Mouse (Mus musculus) limb, embryonic 14.5 days (tissue): ENCODE results near the gene Mdfi. TPM values are rescaled to one million over a fixed set of nuclear protein-coding genes. Genes with fewer than 3 reads are reported as not detected.

Experiments used
- ATAC-seq: fragments of 200-750 bp; cut with Nextera tagmentation; 2 replicates; pipeline ENCODE4 v1.8.0; 2017; ENCODE audit warnings: low read depth, moderate number of reproducible peaks, moderate TSS enrichment; ENCODE audit not compliant: low FRiP score
- DNase-seq: peaks from one replicate; pipeline ENCODE4 v3.0.0-alpha.2; 2015; ENCODE audit warnings: low spot score
- H3K27ac ChIP-seq: fragments of 300-500 bp; sonication (generic); replicated peaks from 2 replicates; pipeline ENCODE4 v1.5.1; 2014; ENCODE audit warnings: low read depth, mild to moderate bottlenecking, low read length, moderate library complexity, mixed read lengths
- H3K27me3 ChIP-seq: fragments of 300-500 bp; sonication (generic); 2 replicates; pipeline ENCODE4 v1.6.1; 2014; ENCODE audit warnings: low read length, mixed read lengths; ENCODE audit not compliant: control insufficient read depth, insufficient read depth
- H3K36me3 ChIP-seq: fragments of 300-500 bp; sonication (generic); 2 replicates; pipeline ENCODE4 v1.6.1; 2014; ENCODE audit warnings: mild to moderate bottlenecking, low read length, moderate library complexity, mixed read lengths; ENCODE audit not compliant: control insufficient read depth, insufficient read depth
- H3K4me1 ChIP-seq: fragments of 300-500 bp; sonication (generic); 2 replicates; pipeline ENCODE4 v1.6.1; 2014; ENCODE audit warnings: antibody characterized with exemption, low read length, mixed read lengths; ENCODE audit not compliant: control insufficient read depth, insufficient read depth
- H3K4me2 ChIP-seq: fragments of 300-500 bp; sonication (generic); replicated peaks from 2 replicates; pipeline ENCODE4 v1.6.1; 2014; ENCODE audit warnings: low read depth, mild to moderate bottlenecking, low read length, moderate library complexity; ENCODE audit not compliant: severe bottlenecking
- H3K4me3 ChIP-seq: fragments of 300-500 bp; sonication (generic); replicated peaks from 2 replicates; pipeline ENCODE4 v1.5.1; 2014; ENCODE audit warnings: low read length
- H3K9ac ChIP-seq: fragments of 300-500 bp; sonication (generic); 2 replicates; pipeline ENCODE4 v1.6.1; 2014; ENCODE audit warnings: mild to moderate bottlenecking, low read depth, low read length, moderate library complexity; ENCODE audit not compliant: severe bottlenecking
- H3K9me3 ChIP-seq: fragments of 300-500 bp; sonication (generic); 2 replicates; pipeline ENCODE4 v1.6.1; 2016; ENCODE audit warnings: low read length; ENCODE audit not compliant: control insufficient read depth
- POLR2A ChIP-seq: fragments of 200-500 bp; IDR thresholded peaks from 2 replicates; pipeline ENCODE4 v1.8.0; 2012; ENCODE audit warnings: inconsistent platforms, mild to moderate bottlenecking, moderate library complexity, borderline replicate concordance; ENCODE audit not compliant: insufficient read depth, insufficient read length; ENCODE audit errors: extremely low read depth
- WGBS: fragments of 180-500 bp; shearing (Covaris S2); extraction: QIAGEN DNeasy Blood & Tissue Kit; methylation state at CpG from one replicate; pipeline ENCODE4 v1.1.7; 2014; 5-methylcytosine and 5-hydroxymethylcytosine counted together
- polyA plus RNA-seq, 2 experiments: library from polyadenylated mRNA; depleted of rRNA in 1 of 2; stranded (reverse) in 1 of 2; unstranded in 1 of 2; fragments of >200 nt; fragmentation: Nextera tagmentation in 1 of 2; extraction: Ambion mirVana in 1 of 2; gene quantifications; 2 replicates each; pipeline versions ENCODE4 v1.2.1 to v1.2.3; 2012 to 2014

Gene Mdfi
- polyA plus RNA-seq, 2 experiments: 57.5 to 281 TPM

DNA sequence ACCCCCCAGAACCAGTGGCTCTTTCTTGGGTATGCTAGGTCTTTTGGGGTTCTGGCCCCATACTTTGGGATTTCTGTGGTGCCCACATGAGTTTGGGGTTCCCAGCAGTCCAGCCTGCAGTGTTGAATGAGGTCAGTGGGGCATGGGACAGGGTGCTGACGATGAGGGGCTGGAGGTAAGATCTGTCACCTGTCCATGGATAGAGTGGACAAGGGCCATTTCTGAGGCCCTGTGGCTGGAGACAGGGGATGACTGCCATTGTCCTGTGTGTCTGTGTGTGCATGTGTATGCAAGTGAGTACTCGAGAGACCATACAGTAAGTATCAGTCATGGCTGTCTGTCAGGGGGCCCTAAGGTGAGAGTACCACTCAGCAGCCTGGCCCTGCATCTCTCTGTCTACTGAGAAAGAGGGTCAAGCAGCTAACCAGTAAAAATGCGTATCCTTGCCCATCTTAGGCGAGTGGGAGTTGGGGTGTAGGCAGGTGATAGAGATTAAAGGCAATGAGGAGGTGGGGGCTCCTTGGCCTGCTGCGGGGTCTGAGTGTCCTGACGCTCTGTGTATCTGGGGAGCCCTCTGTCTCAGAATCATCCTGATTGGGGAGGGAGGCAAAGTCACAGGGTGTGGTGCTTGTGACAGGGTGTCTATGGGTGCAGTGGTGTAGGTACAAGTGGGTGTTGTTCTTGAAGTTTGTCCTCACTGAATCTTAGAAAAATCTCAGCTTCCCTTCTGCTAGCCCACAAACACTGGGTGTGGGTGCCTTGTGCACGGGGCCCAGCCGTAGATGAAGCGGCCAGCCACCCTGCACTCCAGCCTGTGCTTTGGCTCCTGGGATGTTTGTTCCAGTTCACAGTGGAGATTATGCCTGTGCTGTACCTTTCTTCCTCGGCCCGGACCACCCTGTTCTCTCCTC lies 64.8 kb downstream of the Mdfi start:
- H3K4me2 ChIP-seq: no peak overlapping the region
- ATAC-seq (no peak), DNase-seq (no peak)
- no peak for TF ChIP-seq POLR2A
- 84% methylated on average over 11 of the region's 11 CpGs for WGBS
- H3K27ac ChIP-seq: no peak overlapping the region
- H3K9ac ChIP-seq: no peak overlapping the region
- no peak overlapping the region for H3K4me3 ChIP-seq
- no peaks in the 10 kb centered on the region for H3K36me3 ChIP-seq
- H3K27me3 ChIP-seq: no peaks in the 10 kb centered on the region
- no peaks in the 10 kb centered on the region for H3K9me3 ChIP-seq
- peaks cover 7% of the 10 kb centered on the region for H3K4me1 ChIP-seq

DNA sequence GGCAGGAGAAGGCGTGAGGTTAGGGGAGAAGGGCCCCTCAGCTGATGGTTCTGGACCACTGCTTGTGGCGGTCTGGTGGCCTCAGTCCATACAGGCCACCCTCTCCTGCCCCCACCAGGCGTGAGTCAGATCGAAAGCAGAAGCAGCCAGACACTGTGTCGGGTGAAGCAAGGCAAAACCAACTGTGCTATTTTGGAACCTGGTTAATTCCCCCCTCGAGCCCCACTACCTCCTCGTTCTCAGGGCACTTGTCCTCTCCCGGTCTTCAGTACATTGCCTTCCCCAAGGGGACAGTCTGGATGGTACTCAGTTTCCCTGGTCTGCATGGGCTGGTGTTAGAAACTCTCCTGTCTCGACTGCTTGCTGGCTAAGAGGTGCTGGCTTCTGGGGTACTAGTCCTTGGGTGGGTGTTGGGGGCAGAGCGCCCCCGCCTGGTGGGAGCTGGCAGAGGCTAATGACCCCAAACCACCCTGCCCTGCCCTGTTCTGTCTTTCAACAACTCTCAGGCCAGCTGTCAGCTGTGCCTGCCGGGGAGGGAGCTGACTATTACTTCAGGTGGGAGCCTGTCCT lies 65.7 kb downstream of the Mdfi start:
- WGBS: 39% methylated on average over 11 of the region's 12 CpGs
- TF ChIP-seq POLR2A: no peak
- H3K36me3 ChIP-seq: no peaks in the 10 kb centered on the region
- no peaks in the 10 kb centered on the region for H3K27me3 ChIP-seq
- DNase-seq (no peak), ATAC-seq (no peak)
- H3K4me1 ChIP-seq: peaks cover 5% of the 10 kb centered on the region
- no peak overlapping the region for H3K9ac ChIP-seq
- H3K4me3 ChIP-seq: no peak overlapping the region
- no peak overlapping the region for H3K4me2 ChIP-seq
- H3K9me3 ChIP-seq: no peaks in the 10 kb centered on the region
- no peak overlapping the region for H3K27ac ChIP-seq

DNA sequence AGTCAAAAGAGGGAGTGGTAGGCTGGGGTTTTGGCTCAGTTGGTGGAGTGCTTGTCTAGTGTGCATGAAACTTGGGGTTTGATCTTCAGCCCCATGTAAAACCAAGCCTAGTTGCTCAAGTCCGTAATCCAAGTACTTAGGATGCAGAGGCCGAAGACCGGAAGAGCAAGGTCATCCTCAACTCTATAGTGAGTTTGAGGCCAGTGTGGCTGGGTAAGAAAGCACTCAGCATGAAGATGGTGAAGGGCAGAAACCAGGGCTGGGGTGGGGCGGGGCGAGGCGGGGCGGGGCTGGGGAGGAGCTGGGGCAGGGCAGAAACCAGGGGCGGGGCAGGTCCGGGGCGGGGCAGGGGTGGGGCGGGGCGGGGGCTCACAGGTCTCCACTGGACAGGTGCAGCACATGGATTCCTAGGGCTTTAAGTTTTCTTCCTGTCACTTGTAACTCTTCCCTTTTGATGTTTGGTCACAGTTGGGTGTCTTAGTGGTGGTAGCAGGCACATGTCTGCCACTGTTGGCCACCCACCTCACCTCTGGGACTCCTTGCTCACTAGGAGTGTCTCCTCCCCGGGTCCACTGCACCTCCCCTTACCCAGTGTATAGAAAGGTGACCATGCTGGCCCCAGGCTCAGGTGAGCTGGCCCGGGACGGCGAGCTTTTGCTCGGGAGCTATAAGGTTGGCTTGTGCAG lies 66.9 kb downstream of the Mdfi start:
- peaks cover 2% of the 10 kb centered on the region; the same call in 1 of the 2 replicates for H3K4me1 ChIP-seq
- H3K27ac ChIP-seq: no peak overlapping the region
- no peak overlapping the region for H3K4me3 ChIP-seq
- DNase-seq: no peak
- H3K36me3 ChIP-seq: no peaks in the 10 kb centered on the region
- TF ChIP-seq POLR2A: no peak
- no peak overlapping the region for H3K9ac ChIP-seq
- no peaks in the 10 kb centered on the region for H3K9me3 ChIP-seq
- WGBS: 55% methylated on average over 12 of the region's 17 CpGs
- no peaks in the 10 kb centered on the region for H3K27me3 ChIP-seq
- H3K4me2 ChIP-seq: no peak overlapping the region
- no peak for ATAC-seq

DNA sequence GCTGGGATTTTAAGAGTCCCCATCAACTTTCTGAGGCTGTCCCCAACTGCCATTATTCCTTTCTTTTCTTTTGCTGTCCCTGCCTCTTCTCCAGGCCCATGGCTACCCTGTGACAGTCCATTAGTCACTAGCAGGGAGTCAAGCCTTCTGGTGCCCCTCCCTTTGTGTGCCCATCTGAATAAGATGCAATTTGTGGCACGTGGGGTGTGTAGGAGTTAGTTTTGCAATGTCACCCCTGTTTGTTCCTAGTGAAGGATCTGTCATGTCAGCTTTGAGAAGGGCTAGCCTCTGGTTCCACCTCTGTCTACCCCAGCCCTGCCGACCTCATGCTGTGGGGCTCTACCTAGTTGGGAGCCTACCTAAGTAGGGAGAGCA lies 67.4 kb downstream of the Mdfi start:
- no peak for TF ChIP-seq POLR2A
- Histone ChIP-seq H3K4me3 (no peak overlapping the region), H3K4me1 (peaks cover 6% of the 10 kb centered on the region; the same call in 1 of the 2 replicates), H3K4me2 (no peak overlapping the region), H3K9ac (no peak overlapping the region), H3K27me3 (no peaks in the 10 kb centered on the region), H3K36me3 (no peaks in the 10 kb centered on the region), H3K27ac (no peak overlapping the region), H3K9me3 (no peaks in the 10 kb centered on the region)
- 63% methylated on average over 2 of the region's 2 CpGs for WGBS
- no peak for DNase-seq
- no peak for ATAC-seq

DNA sequence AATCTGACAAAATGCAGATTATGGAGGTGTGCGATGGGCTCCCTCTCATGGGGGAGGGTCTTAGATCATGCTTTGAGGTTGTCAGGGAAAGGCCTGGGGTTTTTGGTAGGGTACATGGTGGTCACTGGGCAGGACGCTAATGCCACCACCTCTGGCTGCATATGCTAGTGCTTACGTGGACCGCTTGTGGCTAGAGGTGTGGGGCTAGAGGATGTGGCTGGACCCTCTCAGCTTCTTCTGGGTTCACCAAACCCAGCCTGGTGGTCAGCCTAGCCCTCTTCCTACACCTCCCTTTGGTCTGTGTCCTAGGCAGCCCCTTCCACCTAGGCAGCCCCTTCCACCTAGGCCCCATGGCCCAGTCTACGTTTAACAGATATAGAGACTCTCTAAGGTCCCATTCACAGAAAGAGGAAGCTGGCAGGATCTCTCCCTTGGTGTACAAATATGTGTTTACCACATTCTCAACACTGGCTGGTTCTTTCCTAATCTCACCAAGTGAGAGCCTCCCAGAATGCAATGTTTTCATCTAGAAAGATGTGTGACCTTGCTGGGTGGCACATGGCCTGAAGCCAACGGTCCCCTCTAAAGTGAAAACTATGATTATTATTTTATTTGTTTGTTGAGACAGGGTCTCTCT lies 68.0 kb downstream of the Mdfi start:
- no peaks in the 10 kb centered on the region for H3K9me3 ChIP-seq
- no peak for DNase-seq
- no peak overlapping the region for H3K4me2 ChIP-seq
- WGBS: 89% methylated on average over 6 of the region's 6 CpGs
- no peaks in the 10 kb centered on the region for H3K27me3 ChIP-seq
- H3K4me1 ChIP-seq: peaks cover 6% of the 10 kb centered on the region; the same call in 1 of the 2 replicates
- ATAC-seq: no peak
- H3K9ac ChIP-seq: no peak overlapping the region
- H3K27ac ChIP-seq: no peak overlapping the region
- H3K4me3 ChIP-seq: no peak overlapping the region
- no peaks in the 10 kb centered on the region for H3K36me3 ChIP-seq
- no peak for TF ChIP-seq POLR2A
